Mouse (Mus musculus) lung, embryonic 16.5 days (tissue): ENCODE measurements around the gene Pitx2. TPM values are rescaled to one million over a fixed set of nuclear protein-coding genes. Genes with fewer than 3 reads are reported as not detected.

Experiments
- polyA plus RNA-seq: library from polyadenylated mRNA; unstranded; fragments of >200 nt; fragmentation: Nextera tagmentation; extraction: Ambion mirVana; gene quantifications from 2 replicates; pipeline ENCODE4 v1.2.1, GENCODE M21; 2015

Gene Pitx2
- polyA plus RNA-seq, 1 experiment from 2014 or later: 7.0 TPM

Other genes starting within 250 kb of the Pitx2 start
- gene Enpep, start 132.8 kb downstream of the Pitx2 start, polyA plus RNA-seq: 48.9 and 51.5 TPM in 2 replicates